Mouse (Mus musculus): ENCODE data around the gene Mreg. TPM values are rescaled to one million over a fixed set of nuclear protein-coding genes. Genes with fewer than 3 reads are reported as not detected.
A peak's percentile ranks its signal among the peaks of the same experiment; 100 is the strongest.

Gene Mreg
- total RNA-seq, 2 experiments from 2014 or later: 4.7 TPM

DNA sequence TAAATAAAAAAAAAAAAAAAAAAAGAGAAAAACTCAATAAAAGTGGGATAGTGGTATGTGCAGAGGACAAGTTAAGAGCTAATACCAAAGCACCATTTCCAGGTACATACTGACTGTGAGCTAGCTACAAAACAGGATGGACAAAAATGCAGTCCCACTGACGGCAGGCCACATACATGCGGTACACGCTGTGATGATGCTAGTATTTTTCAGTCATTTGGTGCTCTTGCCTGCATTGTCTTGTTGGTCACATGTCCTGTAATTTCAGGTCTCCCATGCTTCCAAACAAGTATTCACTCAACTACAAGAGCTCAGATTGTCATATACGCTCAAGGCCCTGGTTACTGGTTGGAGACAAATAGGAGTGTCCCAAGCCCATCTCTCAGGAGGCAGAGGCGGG lies 15.4 kb upstream of the Mreg start:
- DNase-seq (ENCODE audit: low spot score in 2 of 2): no peak

DNA sequence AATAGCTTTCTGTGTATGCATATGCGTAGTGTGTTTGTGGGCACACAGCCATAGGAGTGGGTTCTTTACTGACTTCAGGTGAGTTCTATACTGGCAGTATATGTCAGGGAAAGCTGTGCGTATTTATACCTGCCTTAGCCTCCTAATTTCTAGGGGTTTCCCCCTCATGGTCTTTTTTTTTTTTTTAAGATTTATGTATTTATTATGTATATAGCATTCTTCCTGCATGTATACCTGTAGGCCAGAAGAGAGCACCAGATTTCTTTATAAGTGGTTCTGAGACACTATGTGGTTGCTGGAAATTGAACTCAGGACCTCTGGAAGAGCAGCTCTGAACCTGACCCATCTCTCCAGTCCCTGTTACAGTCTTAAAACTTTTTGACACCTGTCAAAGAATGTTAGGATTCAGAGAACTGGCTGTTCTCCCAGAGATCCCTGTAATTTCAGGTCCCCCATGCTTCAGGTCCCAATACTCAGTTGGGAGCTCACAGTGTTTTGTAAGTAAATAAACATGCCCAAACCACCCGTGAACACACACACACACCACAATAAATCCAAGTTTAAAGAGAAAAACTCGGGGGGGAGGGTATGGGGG lies 14.9 kb upstream of the Mreg start:
- no peak for DNase-seq (ENCODE audit: low spot score in 2 of 2)

DNA sequence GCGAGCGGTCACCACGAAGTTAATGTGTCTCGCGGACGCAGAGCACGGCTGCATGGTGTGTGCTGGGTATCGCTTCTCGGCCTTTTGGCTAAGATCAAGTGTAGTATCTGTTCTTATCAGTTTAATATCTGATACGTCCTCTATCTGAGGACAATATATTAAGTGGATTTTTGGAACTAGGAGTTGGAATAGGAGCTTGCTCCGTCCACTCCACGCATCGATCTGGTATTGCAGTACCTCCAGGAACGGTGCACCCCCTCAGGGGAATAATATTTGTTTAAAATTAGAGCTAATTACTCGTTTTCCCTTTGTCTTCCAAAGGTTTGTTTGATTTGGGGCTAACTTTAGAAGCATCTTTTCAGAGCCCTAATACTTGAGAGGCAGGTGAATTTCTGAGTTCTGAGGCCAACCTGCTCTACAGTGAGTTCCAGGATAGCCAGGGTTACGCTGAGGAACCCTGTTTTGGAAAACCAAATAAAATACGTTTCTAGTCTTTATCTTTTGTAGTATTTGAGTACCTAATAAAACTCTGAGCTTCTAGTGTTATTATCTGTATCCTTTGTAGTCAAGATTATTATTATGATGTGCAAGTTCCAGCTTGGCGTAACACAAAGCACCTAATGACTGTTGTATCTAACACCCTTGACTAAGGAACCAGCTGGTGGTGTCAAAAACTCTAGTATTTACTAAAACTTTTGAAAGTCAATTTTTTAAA lies 14.2 kb upstream of the Mreg start:
- DNase-seq (ENCODE audit: low spot score in 2 of 2): peak in 1 of 2 experiments; percentile 49

DNA sequence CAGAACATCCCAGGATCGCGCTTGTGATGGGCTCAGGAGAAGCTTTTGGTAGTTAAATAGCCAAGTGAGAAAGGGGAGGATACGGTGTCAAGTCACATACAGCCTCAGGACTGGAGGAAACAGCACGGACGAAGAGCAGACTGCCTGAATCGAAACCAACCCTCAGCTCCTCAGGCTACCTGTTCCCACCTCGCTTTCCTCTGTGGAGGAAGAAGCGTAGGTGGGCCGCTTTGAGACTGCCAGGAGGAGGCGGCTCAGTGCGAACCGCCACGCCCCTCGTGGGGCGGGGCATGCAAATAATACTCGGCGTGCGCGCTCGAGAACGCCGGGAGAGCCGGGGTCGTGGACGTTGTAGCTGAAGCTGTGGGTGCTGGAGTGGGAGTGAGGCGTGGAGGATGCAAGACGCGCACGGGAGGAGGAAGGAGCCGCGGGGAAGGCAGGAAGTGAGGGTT lies 13.6 kb upstream of the Mreg start:
- DNase-seq (ENCODE audit: low spot score in 2 of 2): peak; percentile 74 to 83

DNA sequence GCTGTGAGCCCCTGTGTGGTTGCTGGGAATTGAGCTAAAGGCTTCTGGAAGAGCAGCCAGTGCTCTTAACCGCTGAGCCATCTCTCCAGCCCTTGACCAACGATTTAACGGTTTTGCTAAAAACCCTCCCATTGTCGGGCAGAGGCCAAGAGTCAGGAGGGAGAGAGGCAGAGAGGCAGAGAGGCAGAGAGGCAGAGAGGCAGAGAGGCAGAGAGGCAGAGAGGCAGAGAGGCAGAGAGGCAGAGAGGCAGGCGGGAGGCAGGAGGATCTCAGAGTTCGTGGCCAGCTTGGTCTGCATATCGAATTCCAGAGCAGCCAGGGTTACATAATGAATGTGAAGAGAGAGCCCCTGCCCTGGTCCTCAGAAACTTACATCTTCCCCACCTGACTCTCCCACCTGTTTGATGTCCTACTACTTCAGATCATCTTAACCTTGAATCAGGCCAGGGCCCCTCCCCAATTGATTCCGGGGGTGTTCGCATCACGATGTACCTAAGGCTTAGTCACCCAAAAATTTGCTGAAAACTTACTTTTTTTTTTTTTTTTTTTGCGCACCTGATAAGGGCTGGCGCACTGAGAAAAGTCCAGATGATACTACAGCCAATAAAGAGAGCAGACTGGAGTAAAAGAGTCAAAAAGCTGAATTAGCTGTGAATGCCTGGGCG lies 13.1 kb upstream of the Mreg start:
- no peak for DNase-seq (ENCODE audit: low spot score in 2 of 2)

DNA sequence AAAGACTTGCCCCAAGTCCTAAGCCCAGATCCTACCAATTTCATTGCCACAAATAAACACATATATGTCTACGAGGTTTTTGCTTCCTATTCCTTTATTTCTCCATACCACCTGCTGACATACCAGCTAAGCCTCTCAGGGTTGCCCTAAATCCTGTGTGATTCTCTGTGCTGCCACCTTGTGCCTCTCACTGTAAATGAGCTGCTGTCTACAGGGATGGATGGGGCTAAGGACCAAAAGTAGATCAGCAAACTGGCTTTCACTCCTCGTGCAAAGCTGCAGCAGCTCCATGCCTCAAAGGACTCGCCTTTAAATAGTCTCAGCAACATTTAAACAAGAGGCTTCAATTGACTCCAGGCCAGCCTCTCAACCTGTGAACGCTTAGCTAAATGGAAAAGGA lies 7.9 kb upstream of the Mreg start:
- peak; percentile 37 to 63 for DNase-seq (ENCODE audit: low spot score in 2 of 2)

DNA sequence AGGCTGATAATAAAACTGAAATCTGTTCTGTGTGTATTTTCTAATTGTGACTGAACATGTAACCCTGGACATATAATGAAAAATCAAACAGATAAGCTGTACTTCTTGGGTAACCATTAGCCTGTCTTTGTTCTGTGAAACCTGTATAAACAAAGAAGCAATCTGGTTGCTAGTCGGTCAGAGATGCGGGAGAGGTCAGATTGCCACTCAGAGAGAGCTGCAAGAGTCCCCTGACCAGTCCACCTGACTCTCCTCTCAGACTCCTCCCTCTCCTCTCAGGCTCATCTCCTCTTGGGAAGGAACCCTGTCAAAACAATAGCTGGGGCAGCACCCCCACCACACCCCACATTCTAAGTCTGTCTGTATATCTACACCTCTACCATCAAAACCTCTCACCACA lies 7.0 kb upstream of the Mreg start:
- no peak for DNase-seq (ENCODE audit: low spot score in 2 of 2)

DNA sequence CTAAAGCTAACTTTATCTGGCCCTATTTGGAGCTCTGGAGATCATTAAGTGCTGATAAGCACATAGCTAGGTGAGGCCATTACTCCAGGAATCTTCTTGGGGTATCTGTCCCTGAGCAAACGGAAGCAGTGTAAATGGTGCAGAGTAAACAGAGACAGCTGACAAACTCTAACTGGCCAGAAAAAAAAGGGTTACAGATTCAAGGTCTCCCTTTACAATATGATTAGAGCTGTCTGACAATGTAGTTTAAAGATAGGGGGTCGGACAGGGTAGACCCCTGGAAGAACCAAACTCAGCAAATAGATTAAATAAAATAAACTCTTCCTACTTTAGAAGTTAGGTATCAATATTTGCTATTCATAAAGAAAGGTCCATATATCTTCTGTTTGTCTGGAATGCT lies 6.5 kb upstream of the Mreg start:
- DNase-seq (ENCODE audit: low spot score in 2 of 2): no peak

DNA sequence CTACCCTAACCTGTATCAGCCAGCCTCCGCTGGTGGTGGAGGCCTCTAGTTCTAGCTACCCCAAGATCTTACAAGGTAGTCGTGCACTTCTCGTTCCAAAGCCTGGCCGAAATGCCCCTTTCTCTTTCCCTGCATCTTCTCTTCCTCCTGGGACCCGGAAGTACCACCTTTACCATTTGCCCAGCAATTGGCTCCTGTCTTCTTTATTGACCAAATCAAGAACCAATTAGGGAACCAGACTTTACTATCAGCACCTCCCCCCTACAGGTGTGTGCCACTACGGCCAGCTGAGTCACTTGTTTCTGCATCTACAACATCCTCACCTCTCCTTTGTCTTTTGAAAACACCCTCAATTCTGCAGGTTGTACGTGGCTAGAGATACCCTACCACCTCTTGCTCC lies 4.7 kb upstream of the Mreg start:
- DNase-seq (ENCODE audit: low spot score in 2 of 2): no peak

DNA sequence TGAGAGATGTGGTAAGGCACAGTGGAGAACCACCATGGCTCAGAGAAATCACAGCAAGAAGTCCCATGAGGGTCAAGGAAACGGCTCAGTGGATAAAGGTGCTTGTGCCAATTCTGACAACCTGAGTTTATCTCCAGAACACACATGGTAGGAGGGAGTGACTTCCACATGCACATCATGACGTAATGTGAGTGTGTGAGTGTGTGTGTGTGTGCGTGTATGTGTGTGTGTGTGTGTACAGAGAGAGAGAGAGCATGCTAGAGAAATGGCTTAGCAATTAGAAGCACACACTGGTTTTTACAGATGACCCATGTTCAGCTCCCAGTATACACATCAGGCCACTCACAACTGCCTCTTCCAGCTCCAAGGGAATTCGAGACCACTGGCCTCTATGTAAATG lies 3.1 kb upstream of the Mreg start:
- no peak for DNase-seq (ENCODE audit: low spot score in 2 of 2)

DNA sequence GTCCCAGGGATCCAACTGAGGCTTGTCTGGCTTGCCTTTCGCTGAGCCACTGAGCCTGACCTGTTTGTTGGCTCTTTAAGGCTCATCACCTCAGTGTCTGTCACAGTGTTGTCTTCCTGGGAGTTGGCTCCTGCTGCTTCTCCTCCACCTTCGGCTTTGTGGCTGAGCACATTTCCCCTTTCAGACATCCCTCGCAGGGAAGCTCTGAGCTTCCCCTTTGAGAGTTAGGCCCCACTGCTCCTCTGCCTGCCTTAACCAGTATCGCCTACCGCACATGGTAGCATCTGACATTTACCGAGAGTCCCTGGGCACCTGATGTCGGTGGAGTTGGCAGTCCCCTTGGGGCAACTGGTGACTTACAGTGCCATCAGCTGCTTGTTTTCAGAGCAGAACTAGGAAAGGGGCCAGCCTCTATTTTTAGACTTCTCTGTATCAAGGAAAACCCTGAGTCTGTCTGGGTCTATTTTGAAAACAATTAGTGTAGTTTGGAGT lies 2.4 kb upstream of the Mreg start:
- DNase-seq (ENCODE audit: low spot score in 2 of 2): peak in 1 of 2 experiments; percentile 42

DNA sequence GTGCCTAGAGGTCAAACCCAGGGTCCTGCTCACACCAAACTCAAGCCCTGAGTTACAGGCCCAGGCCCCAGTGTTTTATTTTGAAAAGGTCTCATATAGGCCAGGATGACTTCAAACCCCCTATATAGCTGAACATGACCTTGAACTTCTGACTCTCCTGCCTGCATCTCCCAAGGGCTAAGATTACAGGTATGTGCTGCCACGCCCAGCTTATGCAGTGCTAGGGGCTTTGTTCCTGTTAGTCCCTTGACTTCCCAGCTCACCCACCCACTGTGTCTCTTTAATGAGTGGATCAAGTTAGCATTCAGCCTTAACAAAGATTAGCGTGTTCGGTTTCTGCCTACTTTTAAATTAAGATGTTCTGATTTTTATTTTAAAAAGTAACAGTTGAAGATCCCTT lies 1.8 kb upstream of the Mreg start:
- DNase-seq (ENCODE audit: low spot score in 2 of 2): no peak

DNA sequence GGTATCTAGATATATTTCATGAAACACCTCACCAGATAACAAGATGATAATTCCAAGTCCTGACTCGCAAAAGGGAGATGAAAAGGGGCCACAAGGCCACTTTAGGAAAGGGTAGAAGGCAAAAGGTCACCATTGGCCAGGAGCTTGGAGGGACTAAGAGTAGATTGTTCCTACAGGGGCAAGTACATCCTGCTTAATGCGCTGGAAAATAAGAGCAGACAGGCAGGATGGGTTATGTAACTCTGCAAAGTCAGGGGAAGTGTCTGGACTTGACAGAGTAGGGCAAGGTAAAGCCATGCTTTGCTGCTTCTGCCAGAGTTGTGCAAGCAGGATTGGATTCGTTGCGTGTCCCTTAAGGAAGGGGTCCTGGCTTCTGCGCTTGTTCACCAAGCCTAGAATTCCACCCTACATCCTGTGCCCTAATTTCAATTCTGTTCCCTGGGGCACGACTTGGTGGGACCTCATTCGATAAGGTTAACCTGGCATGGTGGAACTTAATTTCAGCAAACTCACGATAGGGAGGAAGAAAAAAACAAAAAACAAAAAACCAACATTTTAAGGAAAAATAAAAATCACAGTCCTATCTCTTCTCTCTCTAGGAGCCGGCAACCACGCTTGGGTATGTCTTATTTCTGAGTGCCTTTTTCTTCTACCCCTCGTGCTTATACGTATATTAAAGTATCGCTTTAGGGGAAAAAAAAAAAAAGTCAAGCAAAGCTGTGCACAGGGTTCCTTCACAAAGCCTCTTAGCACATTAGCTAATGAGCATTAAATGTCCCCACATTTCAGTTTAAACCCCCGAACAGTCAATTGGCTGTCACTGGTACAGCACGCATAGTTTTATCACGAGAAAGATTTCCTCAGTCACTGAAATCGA lies 1.1 kb downstream of the Mreg start:
- DNase-seq (ENCODE audit: low spot score in 2 of 2): no peak

DNA sequence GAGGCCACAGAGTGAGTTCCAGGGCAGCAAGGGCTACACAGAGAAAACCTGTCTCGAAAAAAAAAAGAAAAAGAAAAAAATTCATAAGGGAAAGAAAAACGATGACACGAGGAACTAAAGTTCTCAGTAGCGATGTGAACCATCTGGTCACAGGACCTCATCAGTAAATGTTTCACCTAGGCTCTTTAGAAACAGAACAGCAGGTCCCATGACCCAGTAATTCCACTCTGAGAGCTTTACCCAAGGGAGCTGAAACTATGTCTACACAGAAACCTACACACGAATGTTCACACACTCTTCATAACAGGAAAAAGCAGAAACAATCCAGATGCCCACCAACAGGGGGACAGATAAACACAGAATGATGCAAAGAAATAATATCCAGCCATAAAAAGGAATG lies 4.0 kb downstream of the Mreg start:
- DNase-seq (ENCODE audit: low spot score in 2 of 2): no peak

DNA sequence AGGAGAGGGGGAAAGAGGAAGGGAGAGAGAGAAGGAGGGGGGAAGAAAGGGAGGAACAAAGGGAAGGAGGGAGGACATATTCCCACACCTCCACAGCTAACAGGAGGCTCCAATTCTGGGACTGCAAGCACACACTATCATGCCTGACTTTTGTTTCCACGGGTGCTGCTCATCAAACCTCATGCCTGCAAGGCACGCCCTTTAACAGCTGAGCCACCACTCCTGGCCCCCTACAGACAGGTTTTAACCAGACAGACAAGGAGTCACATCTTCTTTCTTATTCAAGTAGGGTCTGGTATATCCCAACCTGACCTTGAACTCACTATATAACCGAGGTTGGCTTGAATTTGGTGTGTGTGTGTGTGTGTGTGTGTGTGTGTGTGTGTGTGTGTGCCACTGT lies 7.0 kb downstream of the Mreg start:
- no peak for DNase-seq (ENCODE audit: low spot score in 2 of 2)

DNA sequence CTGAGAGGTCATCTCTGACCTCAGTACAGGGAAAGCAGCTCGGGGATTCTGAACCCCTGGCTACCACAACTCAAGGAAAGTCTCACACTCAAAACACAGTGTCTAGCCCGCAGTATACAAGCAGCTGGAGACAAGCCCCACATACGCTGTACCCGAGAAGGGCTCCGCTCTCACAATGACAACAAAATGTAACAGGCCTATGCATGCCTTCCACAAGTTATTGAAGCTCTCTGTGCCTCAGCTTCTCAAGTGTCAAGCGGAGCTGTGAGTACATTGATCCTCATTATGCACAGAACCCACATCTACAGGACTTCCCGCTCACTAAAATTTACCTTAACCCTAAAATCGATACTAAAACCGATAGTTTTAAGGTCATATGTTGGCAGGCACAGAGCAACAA lies 8.9 kb downstream of the Mreg start:
- no peak for DNase-seq (ENCODE audit: low spot score in 2 of 2)

DNA sequence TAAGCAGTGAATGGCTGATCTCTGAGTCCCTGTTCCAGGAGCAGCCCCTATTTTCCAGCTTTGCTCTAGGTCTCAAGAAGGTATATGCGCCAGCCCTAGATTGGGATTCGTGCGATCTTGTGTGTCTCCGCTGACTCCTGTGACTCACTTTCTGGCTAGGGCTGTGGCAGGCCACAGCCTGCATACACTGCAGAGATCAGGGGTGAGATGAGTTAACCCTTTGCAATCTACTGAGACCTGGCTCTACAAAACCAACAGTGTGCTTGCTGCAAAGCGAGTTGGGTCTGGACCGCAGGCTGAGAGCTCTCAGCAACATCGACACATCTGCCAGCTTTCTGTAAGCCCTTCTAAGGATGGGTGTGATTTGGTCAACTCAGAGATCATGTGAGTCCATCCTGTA lies 9.4 kb downstream of the Mreg start:
- DNase-seq (ENCODE audit: low spot score in 2 of 2): no peak

DNA sequence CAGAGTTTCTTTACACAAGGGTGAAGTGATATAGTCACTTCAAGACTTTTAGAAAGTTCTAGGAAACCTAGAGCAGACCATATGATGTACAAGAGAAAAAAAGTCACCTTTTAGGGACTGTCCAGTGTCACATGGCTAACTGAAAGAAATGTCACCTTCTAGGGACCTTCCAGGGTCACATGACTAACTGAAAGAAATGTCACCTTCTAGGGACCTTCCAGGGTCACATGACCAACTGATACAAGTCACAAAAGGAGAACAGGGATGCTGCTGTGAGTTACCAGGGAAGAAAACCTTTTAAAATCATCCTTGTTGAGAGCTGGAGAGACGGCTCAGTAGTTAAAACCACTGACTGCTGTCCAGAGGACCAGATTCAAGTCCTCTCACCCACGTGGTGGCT lies 10.0 kb downstream of the Mreg start:
- no peak for DNase-seq (ENCODE audit: low spot score in 2 of 2)

DNA sequence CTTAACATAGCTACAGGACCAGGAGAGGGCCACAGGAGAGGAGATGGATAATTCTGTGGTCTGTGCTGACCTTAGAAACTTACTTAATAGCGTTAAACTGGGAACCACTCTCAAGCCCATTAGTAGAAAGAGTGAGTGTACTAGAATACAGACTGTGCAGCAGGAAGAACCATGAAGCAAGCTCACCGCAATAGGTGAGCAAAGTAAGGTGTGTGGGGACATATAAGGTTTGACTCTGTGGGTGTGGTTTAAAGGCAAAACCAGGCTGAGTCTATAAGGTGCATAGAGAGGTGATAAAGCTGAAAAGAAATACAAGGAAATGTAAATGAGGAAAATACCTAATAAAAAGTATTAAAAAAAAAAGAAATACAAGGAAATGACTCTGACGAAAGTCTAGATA lies 11.0 kb downstream of the Mreg start:
- no peak for DNase-seq (ENCODE audit: low spot score in 2 of 2)

DNA sequence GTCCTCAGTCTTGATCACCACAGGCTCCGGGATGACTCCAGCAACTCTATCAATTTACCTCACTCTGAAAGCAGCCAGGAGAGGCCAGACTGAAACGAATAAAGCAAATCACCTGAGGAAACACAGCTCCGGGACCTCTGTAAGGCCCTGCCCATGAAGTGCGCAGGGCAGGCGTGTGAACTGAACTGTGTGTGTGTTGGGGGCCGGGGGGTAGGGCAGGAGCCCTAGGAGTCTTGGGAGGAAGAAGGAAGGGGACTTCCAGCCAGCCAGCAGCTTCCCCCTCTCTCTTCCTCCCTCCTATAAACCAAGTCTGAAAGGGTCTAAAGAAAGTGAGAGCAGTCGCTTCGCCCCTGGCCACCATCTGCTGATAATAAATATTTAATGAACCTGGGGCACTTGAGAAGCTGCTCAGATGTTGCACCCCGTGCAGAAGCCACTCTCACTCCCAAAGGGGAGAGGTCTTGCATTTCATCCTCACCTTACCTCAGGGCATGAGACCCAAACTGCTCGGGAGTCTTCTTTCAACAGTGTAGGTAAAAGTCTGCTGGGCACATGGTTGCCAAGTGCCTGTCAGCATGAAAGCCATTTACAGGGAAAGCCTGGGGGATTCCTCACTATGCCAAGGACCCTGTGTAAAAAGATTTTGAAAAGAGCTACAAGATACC lies 13.8 kb downstream of the Mreg start:
- DNase-seq (ENCODE audit: low spot score in 2 of 2): no peak

All from layer of hippocampus, adult 18-20 months (tissue).